Mouse (Mus musculus) left cerebral cortex, adult 9 months (tissue): ENCODE measurements at regions not wholly inside any gene's neighbourhood (a gene's known extent, or its start where the extent isn't known, plus 50 kb on each side); places are given as distances from the start of the nearest gene placed in this dataset.

Source experiments
- DNase-seq, 2 experiments: peaks; one replicate each; pipeline ENCODE4 v3.0.0; 2022; ENCODE audit warnings: low spot score in 2 of 2

DNA sequence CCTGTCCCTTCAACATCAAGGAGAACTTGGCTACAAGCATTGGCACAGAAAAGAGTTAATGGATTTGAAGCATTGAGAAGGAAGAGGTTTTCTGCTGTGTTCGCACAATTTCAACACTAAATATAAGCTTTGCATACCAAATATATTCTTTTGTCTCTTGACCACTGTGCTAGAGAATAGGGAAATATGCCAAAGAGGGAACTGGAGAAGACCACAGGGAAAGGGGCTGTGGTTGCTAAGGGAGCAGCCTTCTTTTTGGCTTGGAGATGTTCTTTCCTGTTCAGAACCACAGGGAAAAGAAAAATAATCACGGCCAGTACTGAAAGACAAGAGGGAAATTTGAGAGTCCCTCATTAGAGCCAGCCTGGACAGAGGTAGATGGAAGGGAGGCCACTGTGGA is 352.8 kb downstream of the Kctd12 start:
- no peak for DNase-seq

- DNase-seq: no peak
These were observed 360.9 kb downstream of the Kctd12 start for GRCm38 (mm10) chr14:102621546-102621945.

GRCm38 (mm10) chr14:102619056-102619455 is 363.4 kb downstream of the Kctd12 start:
- DNase-seq: no peak

DNA sequence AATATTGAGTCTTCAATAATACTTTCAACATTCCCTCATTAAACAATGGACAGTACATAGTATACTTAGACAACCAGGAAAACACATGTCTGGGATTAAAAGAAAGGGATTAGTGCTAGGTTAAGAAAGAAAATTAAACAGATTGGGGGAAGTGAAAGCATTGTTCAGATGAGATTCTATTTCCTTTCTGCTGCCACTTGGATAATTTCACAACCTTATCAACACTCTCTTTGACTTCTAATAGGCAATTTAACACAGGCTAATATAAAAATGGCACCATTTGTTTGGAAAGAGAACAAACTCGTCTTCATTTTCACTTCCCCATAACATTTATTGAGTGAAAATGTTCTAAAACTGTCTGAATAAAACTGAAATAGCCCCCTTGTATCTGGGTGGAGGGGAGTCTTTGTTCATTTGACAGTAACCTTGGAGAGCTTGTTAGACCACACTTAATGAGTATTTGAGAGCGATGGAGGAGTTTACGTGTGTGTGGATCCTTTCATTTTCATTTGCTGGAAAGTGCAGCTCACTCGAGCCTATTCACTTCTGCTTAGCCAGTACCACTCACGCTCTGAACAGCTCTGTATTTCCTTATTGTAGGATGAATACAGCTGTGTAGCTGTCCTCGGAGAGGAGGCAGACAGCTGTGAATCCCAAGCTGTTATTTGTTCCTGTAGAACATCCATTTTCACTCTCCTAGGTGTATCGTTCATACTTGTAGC is 366.7 kb downstream of the Kctd12 start:
- DNase-seq: no peak

DNA sequence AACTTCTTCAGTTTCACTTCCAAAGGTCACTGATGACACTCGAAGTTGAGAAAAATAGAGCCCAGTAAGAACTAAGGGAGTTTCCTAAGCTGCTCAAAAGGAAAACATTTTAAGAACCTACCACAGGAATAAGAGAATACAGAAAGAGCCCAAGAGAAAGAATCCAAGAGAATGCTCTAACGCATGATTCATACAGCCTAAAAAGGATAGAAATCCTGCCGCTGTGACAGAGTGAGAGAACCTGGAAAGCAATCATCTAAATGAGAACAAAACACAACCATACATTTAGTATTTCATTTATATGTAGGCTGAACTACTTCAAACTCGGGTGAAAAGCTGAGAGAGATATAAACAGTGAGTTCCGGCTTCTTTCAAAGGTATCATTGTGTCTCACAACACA is 376.4 kb downstream of the Kctd12 start:
- DNase-seq: no peak

DNA sequence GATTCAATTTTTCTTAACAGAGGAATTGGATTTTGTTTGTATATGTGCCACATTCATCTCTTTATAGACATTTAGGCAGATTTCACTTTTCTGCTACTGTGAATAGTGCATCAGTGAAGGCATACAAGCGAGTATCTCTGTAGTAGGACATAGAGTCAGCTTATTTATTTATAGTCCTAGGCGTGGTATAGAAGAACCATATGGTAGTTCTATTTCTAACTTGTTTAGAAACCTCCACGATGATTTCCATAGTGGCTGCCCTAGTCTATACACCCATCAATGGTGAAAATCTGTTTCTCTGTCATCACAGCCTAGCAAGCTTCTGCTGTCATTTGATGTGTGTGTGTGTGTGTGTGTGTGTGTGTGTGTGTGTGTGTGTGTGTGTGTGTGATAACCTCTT is 387.6 kb downstream of the Kctd12 start:
- DNase-seq: no peak

DNA sequence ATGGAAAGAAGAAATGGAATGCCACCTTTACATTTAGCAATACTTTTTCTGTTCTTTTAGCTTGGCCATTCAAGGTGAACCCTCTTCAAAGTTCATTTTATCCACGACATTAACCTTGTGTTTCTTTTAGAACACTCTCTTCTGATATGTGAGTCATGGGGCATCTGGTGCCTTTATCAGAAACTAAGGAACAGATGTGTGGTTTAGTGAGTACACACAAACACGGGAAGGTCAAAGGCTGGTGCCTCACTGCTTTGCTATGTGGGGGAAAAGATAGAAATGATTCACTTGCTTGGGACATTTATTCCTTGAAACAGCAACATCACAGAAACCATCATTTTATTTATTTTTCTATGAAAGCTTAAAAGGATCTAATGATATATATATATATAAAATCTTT is 428.7 kb downstream of the Kctd12 start:
- DNase-seq: no peak

DNA sequence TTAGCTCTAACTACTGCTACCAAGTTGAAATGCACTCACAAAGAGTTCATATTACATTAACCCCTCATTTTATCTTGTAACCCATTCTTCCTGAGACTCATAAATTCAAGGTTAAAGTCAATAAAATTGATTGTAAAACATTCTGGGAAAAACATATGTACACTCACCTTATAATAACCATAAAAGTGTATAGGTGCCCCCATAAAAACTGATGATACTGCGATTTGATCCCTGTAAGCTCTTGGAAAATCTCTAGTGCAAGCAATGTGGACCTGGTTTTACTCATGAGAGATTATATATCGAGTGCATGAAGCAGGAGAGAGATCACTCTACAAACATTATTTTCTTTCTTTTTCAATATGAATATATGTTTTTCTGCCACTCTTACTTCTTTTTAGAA is 429.8 kb downstream of the Kctd12 start:
- no peak for DNase-seq

DNA sequence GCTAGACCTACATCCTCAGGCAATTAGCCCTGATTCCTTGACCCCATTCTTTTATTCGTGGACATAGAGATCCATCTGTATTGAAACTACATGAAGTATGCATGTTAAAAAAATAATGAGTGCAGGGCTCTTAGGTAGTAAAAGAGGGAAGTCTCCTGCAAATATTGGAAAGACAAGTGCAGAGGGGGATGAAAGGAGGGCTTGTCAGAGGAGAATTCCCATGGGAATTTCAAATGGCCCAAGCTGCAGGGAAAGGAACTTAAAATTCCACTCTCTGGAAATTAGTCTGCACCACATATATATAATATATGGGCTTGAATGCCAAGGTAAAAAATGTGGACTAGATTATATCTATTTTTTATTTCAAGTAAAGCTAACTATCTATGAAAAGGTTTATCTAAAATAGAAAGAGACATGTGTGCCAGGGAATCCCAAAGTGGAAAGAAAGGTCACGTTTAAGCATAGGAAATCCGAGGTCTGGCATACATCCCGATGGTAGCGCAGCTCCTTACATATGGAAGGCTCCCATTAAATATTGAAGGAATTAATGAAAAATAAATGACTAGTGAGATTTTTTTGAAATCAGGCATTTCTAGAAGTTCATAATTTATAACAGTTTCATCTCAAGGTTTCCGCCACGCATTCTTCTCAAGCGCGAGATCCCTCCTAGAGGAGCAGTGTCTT is 457.4 kb downstream of the Kctd12 start:
- DNase-seq: no peak

DNA sequence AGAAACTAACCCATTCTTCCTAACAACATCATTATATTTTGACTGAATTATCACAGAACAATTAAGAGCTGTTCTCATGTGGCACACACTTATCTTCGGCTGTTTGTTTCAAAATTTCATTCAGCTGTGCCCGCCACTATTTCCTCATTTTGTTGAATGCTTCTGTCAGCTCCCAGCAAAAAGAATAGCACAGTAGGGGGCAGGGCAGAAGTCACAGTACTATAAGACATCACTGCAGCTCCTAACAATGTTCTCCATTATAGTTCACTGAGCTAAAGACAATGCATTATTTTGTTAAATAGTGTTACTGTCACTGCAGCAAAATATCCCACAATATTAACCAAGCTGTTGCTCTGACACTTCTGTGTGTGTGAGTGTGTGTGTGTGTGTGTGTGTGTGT is 465.7 kb downstream of the Kctd12 start:
- DNase-seq: no peak

DNA sequence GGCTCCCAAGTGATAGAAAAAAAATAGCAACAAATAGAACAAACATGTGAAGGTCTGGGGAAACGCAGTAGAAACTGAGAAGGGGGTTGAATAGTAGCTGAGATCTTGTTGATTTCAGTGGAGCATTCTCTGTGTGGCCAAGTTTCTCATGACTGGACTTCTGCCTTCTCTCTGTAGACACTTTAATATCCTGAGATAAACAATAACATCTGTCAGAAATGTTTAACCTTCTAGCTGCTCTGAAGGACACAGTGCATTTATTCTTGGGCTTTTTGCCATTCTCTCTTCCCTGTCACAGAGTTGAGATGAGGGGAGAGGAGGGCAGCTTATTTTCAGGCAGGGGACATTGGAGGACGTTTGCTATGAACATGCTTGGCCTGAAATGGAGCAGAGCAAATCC is 467.9 kb downstream of the Kctd12 start:
- no peak for DNase-seq

- no peak for DNase-seq
These were observed 469.8 kb downstream of the Kctd12 start for GRCm38 (mm10) chr14:102512651-102513050.

DNA sequence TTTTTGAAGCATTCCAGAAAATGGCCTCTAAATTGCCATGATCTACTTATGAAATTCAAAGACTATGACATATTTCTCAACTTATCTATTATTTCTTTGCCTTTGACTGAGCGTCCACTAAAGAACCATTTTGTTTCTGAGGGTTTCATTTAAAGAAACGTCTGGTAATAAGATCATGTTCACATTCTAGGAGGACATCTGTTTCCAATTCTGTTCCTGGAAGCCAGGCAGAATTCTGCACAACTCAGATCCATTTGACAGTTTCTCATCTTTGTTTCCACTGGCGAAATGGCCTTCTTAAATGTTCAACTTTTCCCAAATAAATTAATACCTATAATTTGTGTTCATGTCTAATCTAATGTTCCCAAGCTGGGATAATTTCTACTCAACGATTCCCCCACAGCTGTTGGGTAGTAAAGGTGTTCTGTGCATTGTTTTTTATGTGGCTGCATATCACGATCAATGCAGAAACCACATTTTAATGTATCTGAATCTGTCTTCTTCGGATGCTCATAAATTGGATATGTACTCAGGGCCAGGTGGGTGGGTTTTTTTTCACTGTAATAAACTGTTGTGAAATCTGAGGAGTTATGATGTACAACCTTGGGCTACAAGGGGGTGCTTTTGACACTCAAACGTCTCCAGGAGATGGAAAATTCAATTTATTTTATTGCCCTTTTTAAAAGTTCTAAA is 470.6 kb downstream of the Kctd12 start:
- DNase-seq: no peak

DNA sequence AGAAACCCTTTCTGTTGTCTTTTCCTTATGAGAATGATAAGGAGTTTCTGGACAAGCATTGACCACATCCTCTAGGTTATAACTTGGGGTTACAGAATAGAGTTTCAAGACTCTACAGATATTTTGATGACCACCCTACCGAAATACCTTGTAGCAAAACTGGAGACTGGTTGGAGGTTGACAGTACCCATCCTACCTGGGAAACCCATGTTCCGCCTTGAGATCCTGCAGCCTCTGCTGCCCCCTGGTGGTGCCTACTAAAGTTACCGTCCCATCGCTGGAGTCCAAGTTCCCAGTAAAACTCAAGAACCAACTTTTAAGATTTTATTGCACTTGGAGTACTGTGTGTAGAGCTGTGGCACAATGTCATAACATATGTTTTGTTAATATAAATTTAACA is 472.1 kb downstream of the Kctd12 start:
- DNase-seq: peak in 1 of 2 experiments; percentile 52

GRCm38 (mm10) chr14:102505696-102506321 is 476.6 kb downstream of the Kctd12 start:
- no peak for DNase-seq

DNA sequence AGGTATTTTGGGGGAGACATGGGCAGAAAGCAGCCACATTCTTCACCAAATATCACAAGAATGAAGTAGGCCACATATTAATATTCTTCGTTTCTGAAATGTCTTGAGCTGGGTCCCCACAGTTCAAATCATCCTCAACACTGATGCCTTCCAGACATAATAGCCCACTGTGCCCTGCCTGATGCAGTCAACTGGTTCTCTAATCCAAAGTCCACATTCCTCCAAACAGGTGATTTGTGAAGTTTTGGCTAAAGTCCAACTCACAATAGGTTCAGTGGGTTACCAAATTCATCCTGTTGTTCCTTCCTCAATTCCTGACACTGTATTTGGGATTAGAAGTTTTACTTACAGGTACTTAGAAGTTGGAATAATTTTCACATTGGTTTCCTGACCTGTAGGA is 485.3 kb downstream of the Kctd12 start:
- no peak for DNase-seq

- no peak for DNase-seq
These were observed 490.1 kb downstream of the Kctd12 start for GRCm38 (mm10) chr14:102492376-102492775.

DNA sequence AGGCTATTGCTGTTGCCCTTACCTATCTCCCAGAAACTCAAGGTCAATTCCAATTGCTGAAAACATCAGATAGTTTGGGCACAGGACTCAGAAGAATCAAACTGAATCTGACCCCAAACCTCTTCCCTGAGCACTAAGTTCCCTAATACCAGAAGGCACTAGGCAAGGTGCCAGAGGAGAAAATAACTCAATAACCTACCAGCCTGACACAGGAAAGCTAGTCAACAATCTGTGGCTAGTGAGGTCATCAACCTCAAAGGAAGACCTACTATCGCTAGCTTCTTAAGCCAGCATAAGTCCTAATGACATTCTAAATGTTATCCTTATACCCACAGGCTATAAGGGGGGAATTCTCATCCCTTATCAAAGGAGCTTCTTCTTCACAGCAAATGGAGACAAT is 491.2 kb downstream of the Kctd12 start:
- DNase-seq: no peak

GRCm38 (mm10) chr14:102477162-102477561 is 505.3 kb downstream of the Kctd12 start:
- DNase-seq: no peak

DNA sequence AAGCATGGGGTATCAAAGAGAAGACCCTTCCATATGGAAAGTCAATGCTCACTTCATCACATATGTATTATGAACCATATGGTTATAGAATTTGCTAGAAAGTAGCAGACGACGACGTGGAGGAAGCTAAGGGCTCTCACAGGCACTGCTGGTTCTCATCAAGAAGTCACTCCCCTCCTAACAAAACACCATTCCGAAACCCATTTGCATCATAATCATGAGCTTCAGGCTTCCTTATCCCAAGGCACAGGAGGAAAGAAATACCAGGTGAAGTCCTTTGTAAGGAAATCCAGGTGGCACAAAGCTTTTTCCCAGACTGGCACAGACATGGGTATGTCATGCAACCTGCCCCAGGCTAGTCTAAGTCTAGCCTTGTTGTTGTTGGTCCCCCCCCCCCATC is 513.1 kb downstream of the Kctd12 start:
- DNase-seq: no peak

DNA sequence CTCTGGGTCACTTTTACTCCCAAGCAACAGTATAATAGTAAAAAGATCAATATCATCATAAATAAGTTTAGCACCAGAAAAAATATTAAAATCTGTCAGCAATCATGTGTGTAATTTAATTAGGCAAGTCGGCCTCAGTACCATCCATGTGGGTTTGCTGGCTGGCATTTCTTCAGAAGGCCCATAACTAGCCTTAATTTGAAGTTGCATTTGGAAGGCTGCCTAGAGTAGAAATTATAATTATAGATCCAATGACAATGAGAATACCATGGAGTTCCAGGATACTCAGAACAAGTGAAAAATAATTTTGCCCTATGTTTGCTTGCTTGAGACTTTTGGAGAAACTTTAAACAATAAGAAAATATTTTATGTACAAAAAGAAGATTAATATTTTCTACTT is 521.4 kb downstream of the Kctd12 start:
- DNase-seq: no peak

DNA sequence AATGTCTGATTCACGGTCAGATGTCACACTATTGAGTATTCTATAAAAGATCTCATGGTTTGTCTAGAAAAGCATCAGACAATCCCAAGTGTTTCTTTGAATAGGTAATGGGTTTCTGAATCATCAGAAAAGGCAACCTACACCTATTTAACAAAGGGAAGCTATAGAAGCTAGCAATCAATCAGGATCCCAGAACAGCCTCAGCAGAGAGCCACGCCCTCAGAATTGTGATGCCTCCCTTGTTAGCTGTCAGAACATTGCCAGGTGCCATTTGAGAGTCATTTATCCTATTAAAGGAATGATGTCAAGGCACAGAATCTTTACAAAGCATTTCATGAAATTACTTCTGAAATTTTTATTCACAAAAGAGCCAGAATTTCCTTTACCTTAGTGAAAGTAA is 542.7 kb downstream of the Kctd12 start:
- DNase-seq: peak in 1 of 2 experiments; percentile 6
